Mouse (Mus musculus) midbrain, embryonic 12.5 days (tissue): Measurements from ENCODE around the gene Ube2dnl1. TPM values are rescaled to one million over a fixed set of nuclear protein-coding genes. Genes with fewer than 3 reads are reported as not detected.

Experiments used
- ATAC-seq: fragments of 200-750 bp; cut with Nextera tagmentation; 2 replicates; pipeline ENCODE4 v1.8.0; 2017; ENCODE audit warnings: low read depth, moderate TSS enrichment, moderate library complexity; ENCODE audit not compliant: low FRiP score
- H3K27ac ChIP-seq: fragments of 300-500 bp; sonication (generic); replicated peaks from 2 replicates; pipeline ENCODE4 v1.5.1; 2016; ENCODE audit warnings: mild to moderate bottlenecking
- H3K27me3 ChIP-seq: fragments of 300-500 bp; sonication (generic); 2 replicates; pipeline ENCODE4 v1.6.1; 2016; ENCODE audit warnings: mild to moderate bottlenecking
- H3K36me3 ChIP-seq: fragments of 300-500 bp; sonication (generic); 2 replicates; pipeline ENCODE4 v1.6.1; 2016
- H3K4me1 ChIP-seq: fragments of 300-500 bp; sonication (generic); 2 replicates; pipeline ENCODE4 v1.6.1; 2016
- H3K4me2 ChIP-seq: fragments of 300-500 bp; sonication (generic); replicated peaks from 2 replicates; pipeline ENCODE4 v1.6.1; 2016; ENCODE audit warnings: mild to moderate bottlenecking, moderate library complexity
- H3K4me3 ChIP-seq: fragments of 300-500 bp; sonication (generic); 2 replicates; pipeline ENCODE4 v1.5.1; 2016; ENCODE audit warnings: mild to moderate bottlenecking
- H3K9ac ChIP-seq: fragments of 300-500 bp; sonication (generic); replicated peaks from 2 replicates; pipeline ENCODE4 v1.6.1; 2016; ENCODE audit warnings: mild to moderate bottlenecking, moderate library complexity
- H3K9me3 ChIP-seq: fragments of 300-500 bp; sonication (generic); 2 replicates; pipeline ENCODE4 v1.6.1; 2016; ENCODE audit warnings: mild to moderate bottlenecking
- WGBS: fragments of 180-500 bp; shearing (Covaris S2); methylation state at CpG from one replicate; pipeline ENCODE4 v1.1.7; 2016; 5-methylcytosine and 5-hydroxymethylcytosine counted together
- polyA plus RNA-seq: library from polyadenylated mRNA; unstranded; fragments of >200 nt; fragmentation: Nextera tagmentation; extraction: Ambion mirVana; gene quantifications from 2 replicates; pipeline ENCODE4 v1.2.1, GENCODE M21; 2016

Gene Ube2dnl1
- polyA plus RNA-seq, result not detected in 2 replicates

- H3K4me1 ChIP-seq, result no peaks in the 10 kb centered on the region
- H3K27me3 ChIP-seq, result no peaks in the 10 kb centered on the region
- no peak for ATAC-seq
- no peaks in the 10 kb centered on the region for H3K9me3 ChIP-seq
- H3K36me3 ChIP-seq, result no peaks in the 10 kb centered on the region
- WGBS, result 92% methylated on average over 5 of the region's 5 CpGs
- H3K27ac ChIP-seq, result no peak within 1 kb of the TSS
- H3K4me2 ChIP-seq, result no peak within 1 kb of the TSS
- H3K9ac ChIP-seq, result no peak within 1 kb of the TSS
- no peak within 1 kb of the TSS for H3K4me3 ChIP-seq
These were observed at the start of gene Ube2dnl1 for GRCm38 (mm10) chrX:114904712-114905111. Ube2dnl1 (plus strand) TSS chrX:114905012.

- Histone ChIP-seq H3K27me3 (no peaks in the 10 kb centered on the region), H3K4me2 (no peak overlapping the region), H3K36me3 (no peaks in the 10 kb centered on the region), H3K4me3 (no peak overlapping the region), H3K27ac (no peak overlapping the region), H3K9ac (no peak overlapping the region), H3K4me1 (no peaks in the 10 kb centered on the region), H3K9me3 (no peaks in the 10 kb centered on the region)
- ATAC-seq, result no peak
These were observed 9.3 kb upstream of the Ube2dnl1 start for GRCm38 (mm10) chrX:114895489-114895888.

GRCm38 (mm10) chrX:114897506-114897905 is 7.3 kb upstream of the Ube2dnl1 start:
- no peak for ATAC-seq
- Histone ChIP-seq H3K27ac (no peak overlapping the region), H3K27me3 (no peaks in the 10 kb centered on the region), H3K4me1 (no peaks in the 10 kb centered on the region), H3K36me3 (no peaks in the 10 kb centered on the region), H3K9me3 (no peaks in the 10 kb centered on the region), H3K4me2 (no peak overlapping the region), H3K4me3 (no peak overlapping the region), H3K9ac (no peak overlapping the region)
- WGBS, result 89% methylated on average over 3 of the region's 3 CpGs

GRCm38 (mm10) chrX:114903391-114903790 is 1.4 kb upstream of the Ube2dnl1 start:
- H3K4me1 ChIP-seq, result no peaks in the 10 kb centered on the region
- no peak overlapping the region for H3K4me2 ChIP-seq
- no peak overlapping the region for H3K4me3 ChIP-seq
- no peak overlapping the region for H3K9ac ChIP-seq
- no peak overlapping the region for H3K27ac ChIP-seq
- no peaks in the 10 kb centered on the region for H3K36me3 ChIP-seq
- no peaks in the 10 kb centered on the region for H3K9me3 ChIP-seq
- no peak for ATAC-seq
- H3K27me3 ChIP-seq, result no peaks in the 10 kb centered on the region

- Histone ChIP-seq H3K36me3 (no peaks in the 10 kb centered on the region), H3K4me3 (no peak within 1 kb of the TSS), H3K9me3 (no peaks in the 10 kb centered on the region), H3K27me3 (no peaks in the 10 kb centered on the region), H3K4me2 (no peak within 1 kb of the TSS), H3K9ac (no peak within 1 kb of the TSS), H3K27ac (no peak within 1 kb of the TSS), H3K4me1 (no peaks in the 10 kb centered on the region)
- 89% methylated on average over 1 of the region's 1 CpGs for WGBS
- no peak for ATAC-seq
These were observed 2.5 kb downstream of the Ube2dnl1 start, which contains the start of gene Ube2dnl2 for GRCm38 (mm10) chrX:114907282-114907681. Ube2dnl2 (plus strand) TSS chrX:114907582.

- Histone ChIP-seq H3K4me2 (no peak overlapping the region), H3K27ac (no peak overlapping the region), H3K36me3 (no peaks in the 10 kb centered on the region), H3K4me3 (no peak overlapping the region), H3K27me3 (no peaks in the 10 kb centered on the region), H3K9ac (no peak overlapping the region), H3K4me1 (no peaks in the 10 kb centered on the region), H3K9me3 (no peaks in the 10 kb centered on the region)
- no peak for ATAC-seq
- WGBS, result 24% methylated on average over 1 of the region's 1 CpGs
These were observed 50.3 kb downstream of the Ube2dnl1 start for GRCm38 (mm10) chrX:114955066-114955465.

Other genes with a start within 250 kb of the Ube2dnl1 start
- gene Ube2dnl2, start 2.6 kb downstream of the Ube2dnl1 start, polyA plus RNA-seq, result not detected in 2 replicates